Mouse (Mus musculus) limb, embryonic 14.5 days (tissue): ENCODE data around the gene Olfr437. TPM values are rescaled to one million over a fixed set of nuclear protein-coding genes. Genes with fewer than 3 reads are reported as not detected.
"Not testable (repeated sequence)": the region's sequence is repeated elsewhere in the genome, so short reads cannot be mapped to it uniquely, and the experiment has no call there.

Experiments
- ATAC-seq: fragments of 200-750 bp; cut with Nextera tagmentation; 2 replicates; pipeline ENCODE4 v1.8.0; 2017; ENCODE audit warnings: low read depth, moderate number of reproducible peaks, moderate TSS enrichment; ENCODE audit not compliant: low FRiP score
- DNase-seq: peaks from one replicate; pipeline ENCODE4 v3.0.0-alpha.2; 2015; ENCODE audit warnings: low spot score
- H3K27ac ChIP-seq: fragments of 300-500 bp; sonication (generic); replicated peaks from 2 replicates; pipeline ENCODE4 v1.5.1; 2014; ENCODE audit warnings: low read depth, mild to moderate bottlenecking, low read length, moderate library complexity, mixed read lengths
- H3K27me3 ChIP-seq: fragments of 300-500 bp; sonication (generic); 2 replicates; pipeline ENCODE4 v1.6.1; 2014; ENCODE audit warnings: low read length, mixed read lengths; ENCODE audit not compliant: control insufficient read depth, insufficient read depth
- H3K36me3 ChIP-seq: fragments of 300-500 bp; sonication (generic); 2 replicates; pipeline ENCODE4 v1.6.1; 2014; ENCODE audit warnings: mild to moderate bottlenecking, low read length, moderate library complexity, mixed read lengths; ENCODE audit not compliant: control insufficient read depth, insufficient read depth
- H3K4me1 ChIP-seq: fragments of 300-500 bp; sonication (generic); 2 replicates; pipeline ENCODE4 v1.6.1; 2014; ENCODE audit warnings: antibody characterized with exemption, low read length, mixed read lengths; ENCODE audit not compliant: control insufficient read depth, insufficient read depth
- H3K4me2 ChIP-seq: fragments of 300-500 bp; sonication (generic); replicated peaks from 2 replicates; pipeline ENCODE4 v1.6.1; 2014; ENCODE audit warnings: low read depth, mild to moderate bottlenecking, low read length, moderate library complexity; ENCODE audit not compliant: severe bottlenecking
- H3K4me3 ChIP-seq: fragments of 300-500 bp; sonication (generic); replicated peaks from 2 replicates; pipeline ENCODE4 v1.5.1; 2014; ENCODE audit warnings: low read length
- H3K9ac ChIP-seq: fragments of 300-500 bp; sonication (generic); 2 replicates; pipeline ENCODE4 v1.6.1; 2014; ENCODE audit warnings: mild to moderate bottlenecking, low read depth, low read length, moderate library complexity; ENCODE audit not compliant: severe bottlenecking
- H3K9me3 ChIP-seq: fragments of 300-500 bp; sonication (generic); 2 replicates; pipeline ENCODE4 v1.6.1; 2016; ENCODE audit warnings: low read length; ENCODE audit not compliant: control insufficient read depth
- POLR2A ChIP-seq: fragments of 200-500 bp; IDR thresholded peaks from 2 replicates; pipeline ENCODE4 v1.8.0; 2012; ENCODE audit warnings: inconsistent platforms, mild to moderate bottlenecking, moderate library complexity, borderline replicate concordance; ENCODE audit not compliant: insufficient read depth, insufficient read length; ENCODE audit errors: extremely low read depth
- WGBS: fragments of 180-500 bp; shearing (Covaris S2); extraction: QIAGEN DNeasy Blood & Tissue Kit; methylation state at CpG from one replicate; pipeline ENCODE4 v1.1.7; 2014; 5-methylcytosine and 5-hydroxymethylcytosine counted together
- polyA plus RNA-seq, 2 experiments: library from polyadenylated mRNA; depleted of rRNA in 1 of 2; stranded (reverse) in 1 of 2; unstranded in 1 of 2; fragments of >200 nt; fragmentation: Nextera tagmentation in 1 of 2; extraction: Ambion mirVana in 1 of 2; gene quantifications; 2 replicates each; pipeline versions ENCODE4 v1.2.1 to v1.2.3; 2012 to 2014

The Olfr437 gene
- polyA plus RNA-seq, 2 experiments, result not detected

- no peaks in the 10 kb centered on the region for H3K9me3 ChIP-seq
- no peak overlapping the region for H3K4me2 ChIP-seq
- no peak overlapping the region for H3K4me3 ChIP-seq
- no peak for TF ChIP-seq POLR2A
- 40% methylated on average over 2 of the region's 2 CpGs for WGBS
- H3K27me3 ChIP-seq, result no peaks in the 10 kb centered on the region
- H3K27ac ChIP-seq, result no peak overlapping the region
- H3K9ac ChIP-seq, result no peak overlapping the region
- DNase-seq (no peak), ATAC-seq (no peak)
- H3K4me1 ChIP-seq, result no peaks in the 10 kb centered on the region
- H3K36me3 ChIP-seq, result no peaks in the 10 kb centered on the region
Measured at GRCm38 (mm10) chr6:43205355-43205754, 42.3 kb downstream of the Olfr437 start.

- not testable (repeated sequence) for H3K4me2 ChIP-seq, H3K36me3 ChIP-seq, H3K9ac ChIP-seq, H3K9me3 ChIP-seq, H3K4me3 ChIP-seq, H3K27ac ChIP-seq, ATAC-seq, H3K4me1 ChIP-seq, DNase-seq, H3K27me3 ChIP-seq
Measured at GRCm38 (mm10) chr6:43212873-43213272, 49.8 kb downstream of the Olfr437 start, which contains the start of gene Olfr434. Gene Olfr434, plus strand, starts transcription at chr6:43213021.

Other genes with a start within 250 kb of the Olfr437 start
- gene Olfr446, start 241.9 kb upstream of the Olfr437 start, polyA plus RNA-seq (2012; rRNA removed), result not detected in 2 replicates
- not detected in 2 replicates for gene Olfr446, start 241.9 kb upstream of the Olfr437 start, polyA plus RNA-seq (2014; fragmentation: Nextera tagmentation; extraction: Ambion mirVana)
- not detected in 2 replicates for gene Olfr444, start 214.2 kb upstream of the Olfr437 start, polyA plus RNA-seq (2012; rRNA removed)
- not detected in 2 replicates for gene Olfr444, start 214.2 kb upstream of the Olfr437 start, polyA plus RNA-seq (2014; fragmentation: Nextera tagmentation; extraction: Ambion mirVana)
- not detected in 2 replicates for gene Olfr441, start 56.9 kb upstream of the Olfr437 start, polyA plus RNA-seq (2012; rRNA removed)
- not detected in 2 replicates for gene Olfr441, start 56.9 kb upstream of the Olfr437 start, polyA plus RNA-seq (2014; fragmentation: Nextera tagmentation; extraction: Ambion mirVana)
- not detected in 2 replicates for gene Olfr237-ps1, start 16.7 kb upstream of the Olfr437 start, polyA plus RNA-seq (2012; rRNA removed)
- not detected in 2 replicates for gene Olfr237-ps1, start 16.7 kb upstream of the Olfr437 start, polyA plus RNA-seq (2014; fragmentation: Nextera tagmentation; extraction: Ambion mirVana)
- not detected in 2 replicates for gene Olfr13, start 8.9 kb downstream of the Olfr437 start, polyA plus RNA-seq (2012; rRNA removed)
- not detected in 2 replicates for gene Olfr13, start 8.9 kb downstream of the Olfr437 start, polyA plus RNA-seq (2014; fragmentation: Nextera tagmentation; extraction: Ambion mirVana)
- not detected in 2 replicates for gene Olfr435, start 33.9 kb downstream of the Olfr437 start, polyA plus RNA-seq (2012; rRNA removed)
- gene Olfr435, start 33.9 kb downstream of the Olfr437 start, polyA plus RNA-seq (2014; fragmentation: Nextera tagmentation; extraction: Ambion mirVana), result not detected in 2 replicates
- gene Olfr434, start 49.7 kb downstream of the Olfr437 start, polyA plus RNA-seq (2012; rRNA removed), result not detected in 2 replicates
- not detected in 2 replicates for gene Olfr434, start 49.7 kb downstream of the Olfr437 start, polyA plus RNA-seq (2014; fragmentation: Nextera tagmentation; extraction: Ambion mirVana)
- not detected in 2 replicates for gene Olfr47, start 68.2 kb downstream of the Olfr437 start, polyA plus RNA-seq (2012; rRNA removed)
- not detected in 2 replicates for gene Olfr47, start 68.2 kb downstream of the Olfr437 start, polyA plus RNA-seq (2014; fragmentation: Nextera tagmentation; extraction: Ambion mirVana)
- 21.6 and 23.0 TPM in 2 replicates for gene Arhgef5, start 102.3 kb downstream of the Olfr437 start, polyA plus RNA-seq (2012; rRNA removed)
- 11.6 and 12.7 TPM in 2 replicates for gene Arhgef5, start 102.3 kb downstream of the Olfr437 start, polyA plus RNA-seq (2014; fragmentation: Nextera tagmentation; extraction: Ambion mirVana)
- gene Nobox, start 146.3 kb downstream of the Olfr437 start, polyA plus RNA-seq (2012; rRNA removed), result 0.15 and 0.20 TPM in 2 replicates
- 0.22 TPM in 1 of 2 replicates, not detected in the other for gene Nobox, start 146.3 kb downstream of the Olfr437 start, polyA plus RNA-seq (2014; fragmentation: Nextera tagmentation; extraction: Ambion mirVana)